Mouse (Mus musculus): ENCODE results near the gene Gng8.
A peak's percentile ranks its signal among the peaks of the same experiment; 100 is the strongest.

The Gng8 gene

DNA sequence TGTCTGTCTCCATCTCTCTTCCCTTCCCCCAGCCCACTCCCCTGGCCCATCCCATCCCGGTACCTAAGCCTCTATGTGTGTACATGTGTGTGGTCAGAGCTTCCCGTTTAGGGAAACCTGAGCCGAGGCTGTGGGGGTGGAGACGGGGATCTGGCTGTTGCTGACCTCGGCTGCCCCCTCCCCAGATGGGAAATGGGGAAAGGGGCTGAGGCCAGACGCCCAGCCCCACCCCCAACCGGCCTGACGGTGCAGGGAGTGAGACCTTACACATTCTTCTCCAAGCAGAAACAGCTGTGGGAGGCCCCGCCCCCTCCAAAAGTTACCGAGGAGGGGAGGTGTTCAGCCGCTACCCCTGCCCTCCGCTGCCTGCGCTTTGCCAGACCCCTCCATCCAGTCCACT, 15.0 kb upstream of the Gng8 start:
- DNase-seq (ENCODE audit: low read depth): peak; percentile 77

DNA sequence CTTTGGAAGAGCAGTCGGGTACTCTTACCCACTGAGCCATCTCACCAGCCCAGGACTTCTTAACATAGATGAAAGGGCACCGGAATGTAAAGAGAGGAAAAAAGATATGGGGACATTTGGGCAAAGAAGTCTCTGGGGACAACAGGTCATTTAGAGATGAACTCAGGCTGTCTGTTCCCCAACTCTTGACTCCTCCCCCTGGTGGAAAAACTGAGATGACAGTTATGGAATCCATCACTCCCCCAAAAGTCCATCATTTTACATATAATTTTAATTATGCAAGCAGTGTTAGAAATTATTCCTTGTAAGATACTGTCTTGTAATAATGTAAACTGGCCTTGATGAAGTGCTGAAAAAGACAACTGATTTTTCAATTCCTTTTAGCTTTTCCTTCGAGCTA, 13.9 kb upstream of the Gng8 start:
- DNase-seq (ENCODE audit: low read depth): peak; percentile 35

DNA sequence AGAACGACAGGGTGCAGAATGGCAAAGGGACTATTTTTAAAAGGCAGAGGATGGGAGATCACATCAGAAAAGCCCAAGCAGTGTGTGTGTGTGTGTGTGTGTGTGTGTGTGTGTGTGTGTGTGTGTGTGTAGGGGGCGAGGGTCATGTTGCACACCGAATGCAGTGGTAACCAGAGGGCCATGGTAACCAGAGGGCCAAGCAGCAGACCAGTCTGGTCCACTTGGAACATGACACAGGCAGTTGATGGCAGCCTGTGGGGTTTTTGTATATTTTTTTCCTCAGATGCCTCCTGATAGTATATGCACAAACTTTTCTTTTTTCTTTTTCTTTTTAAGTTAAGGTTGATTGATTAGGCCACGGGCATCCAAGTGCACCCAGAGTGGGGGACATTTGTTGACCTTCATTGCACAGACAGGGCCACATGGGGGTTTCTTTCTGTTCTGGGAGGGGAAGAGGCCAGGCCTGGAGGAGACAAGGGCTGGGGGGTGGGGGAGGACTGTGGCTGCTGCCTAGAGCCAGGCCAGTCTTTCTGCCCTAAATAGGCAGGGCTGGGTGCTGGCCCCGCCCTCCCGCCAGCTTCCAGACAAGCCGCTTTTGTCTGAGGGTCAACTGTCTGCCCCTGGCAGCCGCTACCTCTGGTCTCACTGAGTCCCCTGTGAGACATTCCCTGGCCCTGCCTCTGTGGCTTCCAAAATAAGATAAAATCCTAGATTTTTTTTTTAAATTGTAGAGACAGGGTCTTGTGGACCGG, 11.6 kb upstream of the Gng8 start:
- peak; percentile 76 for DNase-seq (ENCODE audit: low read depth)

- DNase-seq (ENCODE audit: low read depth): no peak
Observed at GRCm38 (mm10) chr7:16880615-16881014, 11.0 kb upstream of the Gng8 start.

GRCm38 (mm10) chr7:16883162-16883561, 8.4 kb upstream of the Gng8 start:
- no peak for DNase-seq (ENCODE audit: low read depth)

GRCm38 (mm10) chr7:16884334-16884733, 7.3 kb upstream of the Gng8 start:
- no peak for DNase-seq (ENCODE audit: low read depth)

GRCm38 (mm10) chr7:16885271-16885776, 6.3 kb upstream of the Gng8 start:
- DNase-seq (ENCODE audit: low read depth): no peak

- no peak for DNase-seq (ENCODE audit: low read depth)
Observed at GRCm38 (mm10) chr7:16885905-16886304, 5.7 kb upstream of the Gng8 start.

- DNase-seq (ENCODE audit: low read depth): peak; percentile 68
Observed at GRCm38 (mm10) chr7:16890536-16890935, 1.1 kb upstream of the Gng8 start.

DNA sequence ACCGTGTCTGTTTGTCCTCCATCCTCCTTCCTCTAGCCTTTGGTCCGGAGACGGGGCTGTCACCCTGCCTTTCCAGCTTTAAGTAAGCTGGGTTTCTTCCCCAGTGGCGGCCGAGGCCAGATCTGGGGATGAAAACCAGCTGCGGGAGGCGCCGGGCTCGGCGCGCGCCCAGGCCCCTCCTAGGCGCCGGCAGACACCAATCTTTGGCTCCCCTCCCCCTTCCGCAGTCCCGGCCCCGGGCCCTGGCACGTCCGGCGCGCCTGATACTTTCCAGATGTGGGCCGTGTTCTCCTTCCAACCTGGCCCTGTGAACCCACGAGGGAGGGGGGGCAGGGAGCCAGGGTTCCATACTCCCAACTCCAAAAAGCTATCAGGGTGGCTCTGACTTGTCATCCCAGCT, 642 bp upstream of the Gng8 start:
- peak; percentile 99 for DNase-seq (ENCODE audit: low read depth)

DNA sequence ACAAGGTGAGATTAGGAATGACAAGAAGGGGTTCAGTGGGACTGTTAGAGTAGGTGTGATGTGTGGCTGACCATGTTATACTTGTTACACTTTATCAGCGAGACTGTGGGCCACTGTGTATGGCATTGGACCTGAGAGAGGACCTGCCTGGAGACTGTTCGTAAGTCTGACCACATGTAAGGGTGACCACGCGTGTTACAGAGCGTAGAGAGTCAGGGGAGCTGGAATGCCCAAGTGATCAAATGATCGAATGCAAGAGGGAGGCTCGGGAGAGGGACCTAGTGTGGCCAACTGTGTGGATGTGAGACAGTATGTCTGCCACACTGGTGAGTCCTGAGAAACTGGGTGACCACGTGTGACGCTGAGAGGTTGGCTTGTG, 755 bp downstream of the Gng8 start:
- DNase-seq (ENCODE audit: low read depth): no peak

GRCm38 (mm10) chr7:16893612-16894011, 2.0 kb downstream of the Gng8 start:
- DNase-seq (ENCODE audit: low read depth): no peak

DNA sequence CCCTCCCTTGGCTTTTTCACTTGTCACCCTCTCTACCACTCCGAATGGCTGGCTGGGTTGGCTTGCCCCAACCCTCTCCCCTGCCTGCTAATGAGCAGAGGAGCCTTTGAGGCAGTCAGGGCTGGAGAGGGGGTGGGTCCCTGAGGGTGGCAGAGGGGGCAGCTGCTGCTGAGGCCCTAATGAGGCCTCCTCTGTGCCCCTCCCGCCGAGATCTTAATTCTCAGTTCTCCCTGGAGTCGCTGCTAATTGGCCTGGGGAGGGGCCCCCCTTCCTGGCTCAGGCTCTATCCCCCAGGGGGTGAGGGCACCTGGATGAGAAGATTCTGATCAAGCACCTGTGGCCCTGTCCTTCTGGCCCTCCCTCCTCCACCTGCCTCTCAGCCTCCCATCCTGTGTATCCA, 2.7 kb downstream of the Gng8 start:
- DNase-seq (ENCODE audit: low read depth): no peak

- DNase-seq (ENCODE audit: low read depth): peak; percentile 71
Observed at GRCm38 (mm10) chr7:16895000-16895399, 3.4 kb downstream of the Gng8 start.

DNA sequence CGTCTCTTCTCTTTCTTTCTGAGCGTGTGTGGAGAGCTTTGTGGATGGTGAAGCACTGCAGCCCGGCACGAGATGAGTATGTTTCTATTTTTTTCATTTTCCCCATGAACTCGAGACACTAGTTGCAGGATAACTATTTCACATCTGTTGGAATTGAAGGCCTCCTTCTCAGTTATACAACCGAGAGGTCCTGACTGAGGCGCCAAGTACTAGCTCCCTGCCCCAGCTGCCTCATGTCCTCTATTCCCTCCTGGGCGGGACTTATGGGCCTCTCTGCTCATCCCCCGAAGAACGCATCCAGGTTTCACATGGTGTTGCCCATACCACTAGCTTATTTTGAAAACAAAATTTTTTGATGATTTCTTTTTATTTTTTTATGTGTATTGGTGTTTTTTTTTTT, 3.9 kb downstream of the Gng8 start:
- no peak for DNase-seq (ENCODE audit: low read depth)

DNA sequence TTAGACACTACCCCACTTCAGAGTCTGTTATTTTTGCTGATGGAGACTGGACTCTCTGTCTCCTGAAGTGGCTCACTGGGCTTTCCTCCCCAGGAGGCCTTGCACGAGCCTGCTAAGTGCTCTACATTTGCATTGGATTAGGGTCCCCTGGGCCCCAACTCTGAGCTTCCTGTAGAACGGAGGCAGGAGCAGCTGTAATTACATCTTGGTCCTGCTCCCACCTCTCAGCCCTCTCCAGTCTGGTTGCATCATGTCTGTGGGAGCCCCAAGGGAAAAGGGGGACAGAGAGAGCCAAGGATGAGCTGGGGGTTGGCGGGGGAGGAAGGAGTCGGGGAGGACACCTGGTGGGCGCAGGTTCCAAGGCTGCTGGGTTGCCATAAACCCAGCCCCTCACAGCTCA, 8.9 kb downstream of the Gng8 start:
- DNase-seq (ENCODE audit: low read depth): no peak

- no peak for DNase-seq (ENCODE audit: low read depth)
Observed at GRCm38 (mm10) chr7:16903439-16903955, 11.9 kb downstream of the Gng8 start.

GRCm38 (mm10) chr7:16904120-16904675, 12.6 kb downstream of the Gng8 start:
- DNase-seq (ENCODE audit: low read depth): no peak

GRCm38 (mm10) chr7:16905491-16906021, 14.0 kb downstream of the Gng8 start:
- peak; percentile 71 for DNase-seq (ENCODE audit: low read depth)

DNA sequence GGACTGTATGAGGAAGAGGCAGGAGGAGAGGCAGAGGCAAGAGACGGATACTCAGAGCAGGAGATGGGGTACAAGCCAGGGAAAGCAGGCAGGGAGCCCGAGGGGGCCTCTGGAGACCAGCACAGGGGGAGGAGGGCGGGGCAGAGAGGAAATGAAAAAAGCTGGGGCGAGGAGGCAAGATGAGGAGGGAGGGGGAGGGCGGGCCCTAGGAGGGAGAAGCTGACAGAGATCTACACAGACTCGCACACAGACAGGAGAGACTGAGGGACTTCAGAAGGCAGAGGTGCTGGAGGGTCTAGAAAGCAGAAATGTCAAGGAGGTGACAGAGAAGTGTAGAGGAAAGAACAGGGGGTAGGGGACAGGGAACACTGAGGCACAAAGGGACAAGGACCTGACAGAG, 14.7 kb downstream of the Gng8 start, which contains the start of gene Ptgir:
TSS of gene Ptgir (plus strand) at position 210 of the 400 bp plus-strand sequence.
- DNase-seq (ENCODE audit: low read depth): peak; percentile 88

DNA sequence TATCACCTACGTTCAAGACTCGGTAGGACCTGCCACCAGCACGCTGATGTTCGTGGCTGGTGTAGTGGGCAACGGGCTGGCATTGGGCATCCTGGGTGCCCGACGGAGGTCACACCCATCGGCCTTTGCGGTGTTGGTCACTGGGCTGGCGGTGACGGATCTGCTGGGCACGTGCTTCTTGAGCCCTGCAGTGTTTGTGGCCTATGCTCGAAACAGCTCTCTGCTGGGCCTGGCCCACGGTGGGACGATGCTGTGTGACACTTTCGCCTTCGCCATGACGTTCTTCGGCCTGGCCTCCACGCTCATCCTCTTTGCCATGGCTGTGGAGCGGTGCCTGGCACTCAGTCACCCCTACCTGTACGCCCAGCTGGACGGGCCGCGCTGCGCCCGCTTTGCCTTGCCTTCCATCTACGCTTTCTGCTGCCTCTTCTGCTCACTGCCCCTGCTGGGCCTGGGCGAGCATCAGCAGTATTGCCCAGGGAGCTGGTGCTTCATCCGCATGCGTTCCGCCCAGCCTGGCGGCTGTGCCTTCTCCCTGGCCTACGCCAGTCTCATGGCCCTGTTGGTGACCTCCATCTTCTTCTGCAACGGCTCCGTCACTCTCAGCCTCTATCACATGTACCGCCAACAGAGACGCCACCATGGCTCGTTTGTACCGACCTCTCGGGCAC, 15.4 kb downstream of the Gng8 start:
- no peak for DNase-seq (ENCODE audit: low read depth)

DNA sequence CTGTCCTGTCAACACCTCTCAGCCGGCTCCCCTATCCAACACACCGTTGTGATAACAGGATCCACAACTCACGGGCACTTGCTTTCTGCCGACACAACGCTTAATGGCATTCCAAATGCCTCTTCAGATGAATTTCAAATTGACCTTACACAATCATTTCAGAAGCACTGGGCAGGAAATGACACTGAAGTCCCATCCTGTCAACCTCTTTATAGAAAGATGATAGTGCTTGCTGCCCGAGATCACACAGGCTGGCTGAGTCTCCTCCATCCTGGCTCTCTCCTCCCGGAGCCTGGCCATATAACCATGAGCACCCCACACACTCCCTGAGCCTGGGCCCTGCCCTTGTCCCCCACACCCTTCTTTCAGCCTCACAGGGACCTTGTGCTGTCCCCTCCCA, 16.3 kb downstream of the Gng8 start:
- no peak for DNase-seq (ENCODE audit: low read depth)

DNA sequence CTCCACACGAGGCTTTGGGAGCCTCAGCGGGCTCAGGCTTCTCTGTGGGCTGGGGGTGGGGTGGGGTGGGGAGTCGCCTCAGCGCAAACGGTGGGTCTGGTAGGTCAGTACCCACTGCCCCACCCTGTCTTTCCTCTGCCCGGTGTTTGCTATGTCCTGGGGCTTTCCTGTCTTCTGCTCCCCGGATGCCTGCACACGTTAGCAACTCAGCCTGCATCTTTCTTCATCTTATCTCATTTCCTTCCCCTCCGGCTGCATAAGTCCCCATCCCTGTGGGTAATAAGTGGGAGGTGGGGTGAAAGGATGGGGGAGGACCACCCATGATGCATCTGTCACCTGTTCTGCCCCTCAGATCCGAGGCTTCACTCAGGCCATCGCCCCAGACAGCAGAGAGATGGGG, 16.8 kb downstream of the Gng8 start:
- DNase-seq (ENCODE audit: low read depth): no peak

All from NIH3T3 (cell line).